Comparison of ENCODE assay signal across 21 mouse cellular contexts in genomic region chr2:22036841-22037240, GRCm38 (mm10).
"Had no signal": no experiment of that assay in that cellular context is flagged by ENCODE, and none has a peak within 500 bp of the region (broad histone marks: within the 10 kb centered on the region; RNA-seq: fewer than 3 reads in every experiment).

No protein-coding gene starts in this region.

- H3K4me1 ChIP-seq: limb, embryonic 15.5 days; lung, embryonic 15.5 days; midbrain, embryonic 12.5 days; neural tube, embryonic 12.5 days; neural tube, embryonic 15.5 days; stomach, embryonic 15.5 days had no signal

- H3K27me3 ChIP-seq: limb, embryonic 15.5 days; lung, embryonic 15.5 days; midbrain, embryonic 12.5 days; midbrain, embryonic 15.5 days; neural tube, embryonic 12.5 days; neural tube, embryonic 15.5 days; stomach, embryonic 15.5 days had no signal

- H3K9ac ChIP-seq: limb, embryonic 15.5 days; liver, embryonic 14.5 days; liver, postnatal 0 days; lung, embryonic 15.5 days; midbrain, embryonic 12.5 days; midbrain, embryonic 15.5 days; neural tube, embryonic 12.5 days; neural tube, embryonic 15.5 days; stomach, embryonic 15.5 days had no signal

- H3K36me3 ChIP-seq: limb, embryonic 15.5 days; lung, embryonic 15.5 days; midbrain, embryonic 12.5 days; midbrain, embryonic 15.5 days; neural tube, embryonic 12.5 days; neural tube, embryonic 15.5 days; stomach, embryonic 15.5 days had no signal

- H3K9me3 ChIP-seq: limb, embryonic 15.5 days; lung, embryonic 15.5 days; midbrain, embryonic 12.5 days; midbrain, embryonic 15.5 days; neural tube, embryonic 12.5 days; neural tube, embryonic 15.5 days; stomach, embryonic 15.5 days had no signal

- H3K27ac ChIP-seq: layer of hippocampus, adult 2 months; limb, embryonic 15.5 days; liver, embryonic 14.5 days; lung, embryonic 15.5 days; macrophage; midbrain, embryonic 12.5 days; midbrain, embryonic 15.5 days; neural tube, embryonic 12.5 days; neural tube, embryonic 15.5 days; stomach, embryonic 15.5 days had no signal

- DNase-seq: kidney, adult 18-20 months; kidney, adult 9 months; kidney, postnatal 14 days; layer of hippocampus, adult 9-11 months; liver, postnatal 0 days; right cerebral cortex, adult 18-20 months; right cerebral cortex, postnatal 14 days; right cerebral cortex, postnatal 4 days; spleen, adult 18-20 months; thymus, postnatal 25 days had no signal

- ATAC-seq: liver, postnatal 0 days; midbrain, embryonic 15.5 days had no signal

- H3K4me2 ChIP-seq: limb, embryonic 15.5 days; liver, embryonic 11.5 days; lung, embryonic 15.5 days; midbrain, embryonic 12.5 days; midbrain, embryonic 15.5 days; neural tube, embryonic 12.5 days; neural tube, embryonic 15.5 days; stomach, embryonic 15.5 days had no signal

- H3K4me3 ChIP-seq: layer of hippocampus, adult 2 months; limb, embryonic 15.5 days; lung, embryonic 15.5 days; midbrain, embryonic 12.5 days; midbrain, embryonic 15.5 days; neural tube, embryonic 12.5 days; neural tube, embryonic 15.5 days; stomach, embryonic 15.5 days had no signal
